Mouse (Mus musculus) thymus, adult 2 months (tissue): ENCODE measurements around the gene Gm20696. TPM values are rescaled to one million over a fixed set of nuclear protein-coding genes. Genes with fewer than 3 reads are reported as not detected.

ENCODE experiments used
- DNase-seq: peaks from one replicate; pipeline ENCODE4 v3.0.0; 2021
- H3K27ac ChIP-seq: fragments of 200-500 bp; 2 replicates; pipeline ENCODE4 v1.5.1; 2012; ENCODE audit warnings: low read length, control low read depth; ENCODE audit not compliant: control insufficient read depth, insufficient read depth
- H3K27me3 ChIP-seq: fragments of 200-500 bp; 2 replicates; pipeline ENCODE4 v1.6.1; 2012; ENCODE audit warnings: mild to moderate bottlenecking, low read length, moderate library complexity, mixed read lengths; ENCODE audit not compliant: control insufficient read depth, insufficient read depth
- H3K36me3 ChIP-seq: fragments of 200-500 bp; 2 replicates; pipeline ENCODE4 v1.6.1; 2012; ENCODE audit warnings: mild to moderate bottlenecking, low read length, moderate library complexity; ENCODE audit not compliant: control insufficient read depth, insufficient read depth
- H3K4me1 ChIP-seq: fragments of 200-500 bp; replicated peaks from 2 replicates; pipeline ENCODE4 v1.6.1; 2012; ENCODE audit warnings: low read length; ENCODE audit not compliant: control insufficient read depth, insufficient read depth
- H3K4me3 ChIP-seq: fragments of 200-500 bp; 2 replicates; pipeline ENCODE4 v1.5.1; 2012; ENCODE audit warnings: mild to moderate bottlenecking, low read length, control low read depth, moderate library complexity; ENCODE audit not compliant: control insufficient read depth, insufficient read depth
- CTCF ChIP-seq: fragments of 200-500 bp; IDR thresholded peaks from 2 replicates; pipeline ENCODE4 v1.5.1; 2012; ENCODE audit warnings: mild to moderate bottlenecking, control low read depth, low read length, moderate library complexity, borderline replicate concordance; ENCODE audit not compliant: control insufficient read depth, poor library complexity, insufficient read depth; ENCODE audit errors: extremely low read depth
- POLR2A ChIP-seq: fragments of 200-500 bp; IDR thresholded peaks from 2 replicates; pipeline ENCODE4 v1.6.1; 2012; ENCODE audit warnings: mild to moderate bottlenecking, low read length, control low read depth, moderate library complexity; ENCODE audit not compliant: control insufficient read depth, poor library complexity, insufficient read depth; ENCODE audit errors: extremely low read depth
- WGBS: fragments of 180-500 bp; shearing (Covaris S2); methylation state at CpG from one replicate; pipeline ENCODE4 v1.1.7; 2018; 5-methylcytosine and 5-hydroxymethylcytosine counted together
- polyA plus RNA-seq: library from polyadenylated mRNA; depleted of rRNA; stranded (reverse); fragments of >200 nt; gene quantifications from 2 replicates; pipeline ENCODE4 v1.2.3, GENCODE M21; 2012

The Gm20696 gene
- polyA plus RNA-seq, 1 experiment = 3.3 TPM

DNA sequence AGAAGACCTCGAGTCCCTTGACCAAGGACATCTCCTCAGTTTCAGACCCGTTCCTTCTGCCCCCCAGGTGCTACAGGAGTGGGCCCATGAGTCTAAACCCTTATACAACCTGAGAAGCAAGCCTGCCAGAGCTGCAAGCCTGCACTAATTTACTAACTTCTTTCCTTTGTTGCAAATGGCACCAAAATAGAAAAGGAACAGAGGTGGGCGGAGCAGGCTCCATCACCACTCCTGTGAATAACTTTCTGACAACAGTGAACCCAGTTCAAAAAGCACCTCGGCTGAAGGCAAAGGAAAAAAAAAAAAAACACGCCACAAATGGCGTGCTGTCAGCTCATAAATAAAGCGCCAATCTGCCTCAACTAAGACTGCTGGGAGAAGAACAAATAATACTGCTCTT, 225.5 kb downstream of the Gm20696 start:
- DNase-seq = no peak
- peaks cover 22% of the 10 kb centered on the region for H3K4me1 ChIP-seq
- WGBS = 73% methylated on average over 7 of the region's 7 CpGs
- H3K4me3 ChIP-seq = no peak overlapping the region
- H3K27me3 ChIP-seq = no peaks in the 10 kb centered on the region
- TF ChIP-seq POLR2A (no peak), CTCF (no peak)
- H3K36me3 ChIP-seq = no peaks in the 10 kb centered on the region
- H3K27ac ChIP-seq = peak overlapping the region; percentile 62; the same call in 1 of the 2 replicates

- no peak overlapping the region for H3K4me3 ChIP-seq
- H3K27ac ChIP-seq = peak overlapping the region; percentile 34; the same call in 1 of the 2 replicates
- no peaks in the 10 kb centered on the region for H3K27me3 ChIP-seq
- WGBS = 96% methylated on average over 2 of the region's 2 CpGs
- H3K36me3 ChIP-seq = no peaks in the 10 kb centered on the region
- TF ChIP-seq CTCF (no peak), POLR2A (no peak)
- DNase-seq = no peak
- H3K4me1 ChIP-seq = peaks cover 23% of the 10 kb centered on the region
Measured at GRCm38 (mm10) chr6:99440606-99441005, 226.0 kb downstream of the Gm20696 start.

- WGBS = 92% methylated on average over 9 of the region's 9 CpGs
- H3K36me3 ChIP-seq = no peaks in the 10 kb centered on the region
- H3K4me1 ChIP-seq = peaks cover 28% of the 10 kb centered on the region
- H3K27me3 ChIP-seq = no peaks in the 10 kb centered on the region
- no peak overlapping the region for H3K4me3 ChIP-seq
- no peak for TF ChIP-seq POLR2A
- TF ChIP-seq CTCF = no peak
- H3K27ac ChIP-seq = no peak overlapping the region
- DNase-seq = no peak
Measured at GRCm38 (mm10) chr6:99439878-99440361, 226.7 kb downstream of the Gm20696 start.

DNA sequence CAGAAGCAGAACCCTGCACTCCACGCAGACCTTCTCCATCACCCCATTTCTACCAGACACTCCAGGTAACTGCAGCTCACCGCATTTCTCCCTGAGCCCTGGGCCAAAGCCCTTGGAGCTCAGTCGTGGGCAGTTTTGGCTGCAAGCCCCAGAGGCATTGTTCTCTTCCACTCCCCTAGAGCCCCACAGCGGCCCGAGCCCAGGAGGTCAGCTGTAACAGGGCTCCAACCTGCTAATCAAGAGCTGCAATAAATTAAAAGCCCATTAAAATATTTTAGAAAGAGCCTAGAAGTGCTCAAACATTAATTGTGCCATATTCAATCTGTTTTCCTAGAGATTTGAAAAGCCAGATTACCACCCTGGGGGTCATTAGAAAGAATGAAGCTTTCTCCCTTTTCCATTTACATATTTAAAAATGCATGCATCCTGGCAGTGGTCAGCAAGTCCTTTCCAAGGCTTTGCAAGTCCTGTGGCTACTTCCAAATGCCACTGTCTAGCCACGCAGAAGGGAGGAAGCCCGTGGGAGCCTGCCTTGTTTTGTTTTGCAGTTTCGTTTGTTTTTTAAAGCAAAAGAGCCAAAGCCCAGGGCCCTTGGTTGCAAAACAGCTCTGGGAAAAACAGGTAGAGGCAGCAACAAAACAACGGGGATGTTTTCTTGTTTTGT, 227.3 kb downstream of the Gm20696 start:
- Histone ChIP-seq H3K27ac (no peak overlapping the region), H3K4me1 (peaks cover 32% of the 10 kb centered on the region), H3K36me3 (no peaks in the 10 kb centered on the region), H3K27me3 (no peaks in the 10 kb centered on the region), H3K4me3 (no peak overlapping the region)
- 90% methylated on average over 9 of the region's 9 CpGs for WGBS
- TF ChIP-seq CTCF (no peak), POLR2A (no peak)
- no peak for DNase-seq

DNA sequence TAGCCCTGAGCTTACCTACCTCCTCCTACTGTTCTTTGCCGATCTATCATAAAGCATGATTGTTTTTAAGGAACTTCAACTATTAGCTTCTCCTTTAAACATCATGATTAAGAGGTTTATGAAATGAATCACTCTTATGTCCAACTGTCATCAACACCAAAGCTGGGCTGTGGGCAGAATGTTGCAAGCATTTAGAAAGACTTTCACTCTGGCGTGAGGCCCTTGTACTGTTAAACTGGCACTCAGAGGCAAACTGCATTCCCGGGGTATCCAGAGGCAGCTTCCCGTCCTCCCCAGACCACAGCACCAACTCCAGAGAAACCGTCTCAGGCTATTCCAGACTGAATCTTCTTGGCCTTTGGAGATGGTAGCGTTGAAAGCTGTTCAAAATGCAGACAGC, 230.2 kb downstream of the Gm20696 start:
- no peak for DNase-seq
- TF ChIP-seq CTCF (no peak), POLR2A (no peak)
- Histone ChIP-seq H3K36me3 (no peaks in the 10 kb centered on the region), H3K4me1 (peaks cover 51% of the 10 kb centered on the region), H3K27me3 (no peaks in the 10 kb centered on the region), H3K27ac (no peak overlapping the region), H3K4me3 (no peak overlapping the region)
- 82% methylated on average over 6 of the region's 6 CpGs for WGBS

- Histone ChIP-seq H3K4me1 (peaks cover 43% of the 10 kb centered on the region), H3K36me3 (no peaks in the 10 kb centered on the region), H3K27me3 (no peaks in the 10 kb centered on the region), H3K27ac (peak overlapping the region; percentile 92), H3K4me3 (peak overlapping the region; percentile 30)
- WGBS = 36% methylated on average over 10 of the region's 10 CpGs
- no peak for TF ChIP-seq POLR2A
- no peak for TF ChIP-seq CTCF
- no peak for DNase-seq
Measured at GRCm38 (mm10) chr6:99435140-99435539, 231.5 kb downstream of the Gm20696 start.

- Histone ChIP-seq H3K36me3 (no peaks in the 10 kb centered on the region), H3K4me1 (peaks cover 50% of the 10 kb centered on the region)
Measured at GRCm38 (mm10) chr6:99433006-99433405, 233.6 kb downstream of the Gm20696 start.

More at GRCm38 (mm10) chr6:99433006-99433405, 233.6 kb downstream of the Gm20696 start:
- Histone ChIP-seq H3K4me3 (no peak overlapping the region), H3K27ac (peak overlapping the region; percentile 73), H3K27me3 (no peaks in the 10 kb centered on the region)
- DNase-seq = no peak
- TF ChIP-seq CTCF (no peak), POLR2A (no peak)
- WGBS = 33% methylated on average over 9 of the region's 9 CpGs
